Mouse (Mus musculus) brown adipose tissue, adult 24 weeks (tissue): Measurements from ENCODE around the gene Xbp1. TPM values are rescaled to one million over a fixed set of nuclear protein-coding genes. Genes with fewer than 3 reads are reported as not detected.
"Not testable (repeated sequence)": the region's sequence is repeated elsewhere in the genome, so short reads cannot be mapped to it uniquely, and the experiment has no call there.

Experiments used
- H3K27ac ChIP-seq: fragments of 200-500 bp; replicated peaks from 2 replicates; pipeline ENCODE4 v1.5.1; 2012; ENCODE audit warnings: low read depth, mild to moderate bottlenecking, low read length
- H3K4me1 ChIP-seq: fragments of 200-500 bp; 2 replicates; pipeline ENCODE4 v1.6.1; 2012; ENCODE audit warnings: low read length, mixed read lengths; ENCODE audit not compliant: control insufficient read depth, insufficient read depth, insufficient read length
- H3K4me3 ChIP-seq: fragments of 200-500 bp; 2 replicates; pipeline ENCODE4 v1.5.1; 2012; ENCODE audit warnings: low read depth, mild to moderate bottlenecking, low read length, moderate library complexity; ENCODE audit not compliant: insufficient read depth
- polyA plus RNA-seq: library from polyadenylated mRNA; stranded (reverse); fragments of >200 nt; gene quantifications from 2 replicates; pipeline ENCODE4 v1.2.4, GENCODE M21; 2012; ENCODE audit not compliant: missing spikeins, insufficient read depth, insufficient read length

Xbp1 gene
- polyA plus RNA-seq: 47.1 and 80.4 TPM in 2 replicates

- Histone ChIP-seq H3K4me1 (no peaks in the 10 kb centered on the region), H3K4me3 (peak within 1 kb of the TSS; percentile 95), H3K27ac (peak within 1 kb of the TSS; percentile 97)
These were observed at the start of gene Xbp1 for GRCm38 (mm10) chr11:5520412-5521265. Xbp1 (plus strand) TSS chr11:5520659.

- Histone ChIP-seq H3K27ac (no peak overlapping the region), H3K4me3 (no peak overlapping the region), H3K4me1 (no peaks in the 10 kb centered on the region)
These were observed 46.3 kb upstream of the Xbp1 start for GRCm38 (mm10) chr11:5474130-5474529.

- not testable (repeated sequence) for H3K4me1 ChIP-seq, H3K27ac ChIP-seq, H3K4me3 ChIP-seq
These were observed 44.8 kb upstream of the Xbp1 start for GRCm38 (mm10) chr11:5475556-5476118.

- Histone ChIP-seq H3K4me3 (no peak overlapping the region), H3K4me1 (no peaks in the 10 kb centered on the region), H3K27ac (no peak overlapping the region)
These were observed 43.7 kb upstream of the Xbp1 start for GRCm38 (mm10) chr11:5476806-5477205.

- Histone ChIP-seq H3K27ac (peak overlapping the region; percentile 26; the same call in 1 of the 2 replicates), H3K4me1 (no peaks in the 10 kb centered on the region), H3K4me3 (no peak overlapping the region)
These were observed 42.3 kb upstream of the Xbp1 start for GRCm38 (mm10) chr11:5478193-5478592.

GRCm38 (mm10) chr11:5478831-5479230 is 41.6 kb upstream of the Xbp1 start:
- no peak overlapping the region for H3K4me3 ChIP-seq
- H3K27ac ChIP-seq: no peak overlapping the region
- H3K4me1 ChIP-seq: no peaks in the 10 kb centered on the region

GRCm38 (mm10) chr11:5482581-5482980 is 37.9 kb upstream of the Xbp1 start:
- no peaks in the 10 kb centered on the region for H3K4me1 ChIP-seq
- no peak overlapping the region for H3K27ac ChIP-seq
- no peak overlapping the region for H3K4me3 ChIP-seq

GRCm38 (mm10) chr11:5485193-5486011 is 35.1 kb upstream of the Xbp1 start:
- H3K27ac ChIP-seq: peak overlapping the region; percentile 76
- no peaks in the 10 kb centered on the region for H3K4me1 ChIP-seq
- H3K4me3 ChIP-seq: peak overlapping the region; percentile 67

GRCm38 (mm10) chr11:5489433-5489832 is 31.0 kb upstream of the Xbp1 start:
- not testable (repeated sequence) for H3K27ac ChIP-seq, H3K4me3 ChIP-seq, H3K4me1 ChIP-seq

GRCm38 (mm10) chr11:5490989-5491656 is 29.3 kb upstream of the Xbp1 start:
- peaks cover 3% of the 10 kb centered on the region; the same call in 1 of the 2 replicates for H3K4me1 ChIP-seq
- H3K27ac ChIP-seq: no peak overlapping the region
- no peak overlapping the region for H3K4me3 ChIP-seq

GRCm38 (mm10) chr11:5491912-5492311 is 28.5 kb upstream of the Xbp1 start:
- peaks cover 3% of the 10 kb centered on the region; the same call in 1 of the 2 replicates for H3K4me1 ChIP-seq
- no peak overlapping the region for H3K27ac ChIP-seq

GRCm38 (mm10) chr11:5493869-5494268 is 26.6 kb upstream of the Xbp1 start:
- Histone ChIP-seq H3K4me3 (no peak overlapping the region), H3K4me1 (peaks cover 3% of the 10 kb centered on the region; the same call in 1 of the 2 replicates), H3K27ac (no peak overlapping the region)

More at GRCm38 (mm10) chr11:5491912-5492311, 28.5 kb upstream of the Xbp1 start:
- H3K4me3 ChIP-seq: no peak overlapping the region

GRCm38 (mm10) chr11:5495286-5495832 is 25.1 kb upstream of the Xbp1 start:
- no peak overlapping the region for H3K4me3 ChIP-seq

GRCm38 (mm10) chr11:5495906-5496305 is 24.6 kb upstream of the Xbp1 start:
- Histone ChIP-seq H3K4me3 (no peak overlapping the region), H3K4me1 (peaks cover 3% of the 10 kb centered on the region; the same call in 1 of the 2 replicates), H3K27ac (no peak overlapping the region)

More at GRCm38 (mm10) chr11:5495286-5495832, 25.1 kb upstream of the Xbp1 start:
- H3K4me1 ChIP-seq: peaks cover 3% of the 10 kb centered on the region; the same call in 1 of the 2 replicates
- H3K27ac ChIP-seq: no peak overlapping the region
